Mouse (Mus musculus) heart, adult 2 months (tissue): ENCODE measurements around the gene Krtap3-1.
"Not testable (repeated sequence)": the region's sequence is repeated elsewhere in the genome, so short reads cannot be mapped to it uniquely, and the experiment has no call there.

Experiments
- CTCF ChIP-seq: fragments of 200-600 bp; IDR thresholded peaks from 2 replicates; pipeline ENCODE4 v1.8.1; 2022; ENCODE audit warnings: antibody characterized with exemption, mild to moderate bottlenecking, moderate library complexity
- POLR2A ChIP-seq: fragments of 200-500 bp; IDR thresholded peaks from 2 replicates; pipeline ENCODE4 v1.6.1; 2011; ENCODE audit warnings: mild to moderate bottlenecking, low read depth, low read length, control low read depth; ENCODE audit not compliant: insufficient read depth

- not testable (repeated sequence) for TF ChIP-seq CTCF, POLR2A
Observed at GRCm38 (mm10) chr11:99610089-99610488, 43.7 kb upstream of the Krtap3-1 start, which contains the start of gene Gm11937.
